Mouse (Mus musculus) kidney, adult 2 months (tissue): Measurements from ENCODE around the gene Cstb.

Experiments
- CTCF ChIP-seq: fragments of 200-500 bp; conservative IDR thresholded peaks from 2 replicates; pipeline ENCODE4 v1.5.1; 2011; ENCODE audit warnings: low read depth, mild to moderate bottlenecking, control low read depth, low read length, moderate library complexity, mixed read lengths; ENCODE audit not compliant: insufficient read depth, insufficient read length
- POLR2A ChIP-seq: fragments of 200-500 bp; IDR thresholded peaks from one replicate; pipeline ENCODE4 v1.6.1; 2011; ENCODE audit warnings: low read depth, low read length, control low read depth

- TF ChIP-seq POLR2A (no peak), CTCF (no peak)
Observed at GRCm38 (mm10) chr10:78396625-78396885, 28.9 kb upstream of the Cstb start.
